Mouse (Mus musculus) megakaryocyte, embryonic 14.5 days (primary cell): ENCODE data around the gene Zswim5.

Source experiments
- FLI1 ChIP-seq: IDR thresholded peaks from 2 replicates; pipeline ENCODE4 v1.6.1; 2012; ENCODE audit warnings: low read length, inconsistent platforms, mixed read lengths
- GATA1 ChIP-seq: IDR thresholded peaks from 3 replicates; pipeline ENCODE4 v1.6.1; 2012; ENCODE audit warnings: mixed read lengths, low read length, inconsistent platforms, borderline replicate concordance

DNA sequence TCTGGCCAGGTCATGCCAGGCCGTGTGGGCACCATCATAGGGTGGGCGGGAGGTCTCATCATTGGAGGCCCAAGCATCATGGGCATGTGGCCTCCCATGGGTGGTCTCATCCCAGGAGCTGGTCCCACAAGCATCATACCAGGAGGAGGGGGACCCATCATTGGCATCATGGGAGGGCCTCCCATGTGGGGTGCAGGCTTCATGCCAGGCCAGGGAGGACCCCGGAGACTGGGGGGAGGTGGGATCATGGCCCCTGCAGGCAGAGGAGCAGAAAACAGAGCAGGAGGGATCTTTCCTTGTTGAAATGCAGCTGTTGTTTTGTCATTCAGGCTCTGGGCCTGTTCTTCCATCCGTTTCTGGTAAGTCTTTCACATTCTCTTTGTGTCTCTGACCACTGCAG lies 2.6 kb upstream of the Zswim5 start:
- TF ChIP-seq GATA1 (no peak), FLI1 (no peak)
